Mouse (Mus musculus) brain, embryonic 14.5 days (tissue): ENCODE results near the gene Dock4. TPM values are rescaled to one million over a fixed set of nuclear protein-coding genes. Genes with fewer than 3 reads are reported as not detected.

Experiments
- DNase-seq: peaks from one replicate; pipeline ENCODE4 v3.0.0-alpha.2; 2011; ENCODE audit warnings: low read depth
- CTCF ChIP-seq: fragments of 200-500 bp; IDR thresholded peaks from 2 replicates; pipeline ENCODE4 v1.5.1; 2012; ENCODE audit warnings: inconsistent platforms, mild to moderate bottlenecking, moderate library complexity, borderline replicate concordance; ENCODE audit not compliant: insufficient read depth, insufficient read length; ENCODE audit errors: extremely low read depth
- POLR2A ChIP-seq: fragments of 200-500 bp; IDR thresholded peaks from 2 replicates; pipeline ENCODE4 v1.6.1; 2012; ENCODE audit warnings: mild to moderate bottlenecking, inconsistent platforms, borderline replicate concordance; ENCODE audit not compliant: poor library complexity, insufficient read depth, insufficient read length, severe bottlenecking; ENCODE audit errors: extremely low read depth
- polyA plus RNA-seq: library from polyadenylated mRNA; depleted of rRNA; stranded (reverse); fragments of >200 nt; gene quantifications from 2 replicates; pipeline ENCODE4 v1.2.3, GENCODE M21; 2012

Dock4 gene
- polyA plus RNA-seq, 1 experiment = 29.5 TPM

DNA sequence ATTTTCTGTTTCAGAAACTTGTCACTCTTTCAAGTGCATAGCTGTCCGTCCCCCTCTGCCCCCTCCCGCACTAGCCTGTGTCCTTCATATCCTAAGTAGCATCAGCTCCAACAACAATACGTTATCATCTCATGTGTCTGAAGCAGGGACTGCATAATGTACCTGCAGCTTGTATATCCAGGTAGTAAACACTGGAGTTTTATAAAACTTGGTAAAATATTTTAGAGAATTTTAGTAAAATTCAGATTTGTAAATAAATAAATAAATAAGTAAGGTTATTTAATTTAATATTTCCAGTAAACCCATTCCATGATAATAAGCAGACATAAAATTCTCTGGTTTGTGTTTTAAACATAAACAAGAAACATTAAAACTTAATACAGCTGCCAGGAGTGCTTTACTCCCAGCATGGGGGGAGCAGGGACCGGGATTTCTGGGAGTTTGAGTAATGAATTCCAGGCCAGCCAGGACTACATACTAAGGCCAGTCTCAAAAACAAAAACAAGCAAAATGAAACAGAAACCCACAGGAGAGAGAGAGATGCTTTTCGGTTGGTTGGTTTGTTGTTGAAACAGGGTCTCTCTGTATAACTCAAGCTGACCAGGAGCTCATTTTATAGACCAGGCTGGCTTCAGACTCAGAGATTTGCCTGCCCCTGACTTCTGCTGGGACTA, 352.7 kb downstream of the Dock4 start:
- TF ChIP-seq CTCF (no peak), POLR2A (no peak)
- peak; percentile 15 for DNase-seq

DNA sequence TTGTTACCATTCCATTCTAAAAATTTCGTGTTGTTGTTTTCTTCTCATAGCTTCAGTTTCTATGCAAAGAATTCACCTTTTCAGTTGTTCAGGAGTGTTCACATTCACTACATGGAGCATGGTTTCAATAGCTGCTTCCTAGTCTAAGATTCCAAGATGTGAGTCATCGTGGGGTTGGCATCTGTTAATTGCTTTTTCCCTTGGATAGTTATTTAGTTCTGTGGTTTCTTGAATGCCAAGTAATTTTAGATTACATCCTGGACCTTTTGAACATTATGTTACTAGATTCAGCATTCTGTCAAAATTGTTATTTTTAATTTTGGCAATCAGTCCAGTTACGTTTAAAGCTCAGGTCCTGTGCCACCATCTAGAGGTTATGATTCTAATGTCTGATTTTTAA, 355.7 kb downstream of the Dock4 start:
- DNase-seq = no peak
- no peak for TF ChIP-seq POLR2A
- no peak for TF ChIP-seq CTCF

DNA sequence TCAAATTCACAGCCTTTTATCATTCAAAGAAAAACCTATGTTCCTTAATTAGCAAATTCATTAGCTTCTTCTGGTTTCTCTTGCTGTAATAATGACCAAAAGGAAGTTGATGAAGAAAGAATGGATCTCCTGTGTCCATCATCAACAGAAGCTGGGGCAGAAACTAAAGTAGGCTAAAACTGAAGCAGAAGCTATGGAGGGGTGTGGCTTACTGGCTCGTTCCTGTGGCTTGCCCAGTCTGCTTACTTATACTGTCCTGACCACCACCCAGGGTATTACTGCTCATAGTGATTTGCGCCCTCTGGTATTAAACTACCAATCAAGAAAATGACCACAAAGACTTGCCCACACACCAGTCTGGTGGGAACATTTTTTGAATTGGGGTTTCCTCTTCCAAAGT, 359.5 kb downstream of the Dock4 start:
- TF ChIP-seq CTCF (no peak), POLR2A (no peak)

DNA sequence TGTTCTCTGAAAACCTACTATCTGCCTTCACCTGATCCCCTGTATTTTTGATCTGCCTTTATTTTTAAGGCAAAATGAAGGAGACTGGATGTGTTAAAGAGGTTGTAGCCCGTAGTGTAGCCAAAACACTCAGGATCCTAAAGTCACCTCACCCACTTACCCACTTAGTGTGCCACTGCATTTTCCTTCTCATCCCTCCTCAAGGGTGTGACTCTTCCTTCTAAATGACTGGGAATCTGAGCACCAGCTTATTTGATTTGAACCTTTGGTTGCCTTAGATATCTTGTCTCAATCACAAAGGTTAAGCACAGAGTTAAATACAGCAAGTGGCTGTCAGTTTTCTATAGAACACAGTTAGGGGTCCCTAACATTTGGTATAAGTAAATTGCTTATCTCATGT, 362.2 kb downstream of the Dock4 start:
- no peak for DNase-seq
- no peak for TF ChIP-seq POLR2A
- TF ChIP-seq CTCF = no peak

More for the DNA sequence above, 359.5 kb downstream of the Dock4 start:
- DNase-seq = no peak

DNA sequence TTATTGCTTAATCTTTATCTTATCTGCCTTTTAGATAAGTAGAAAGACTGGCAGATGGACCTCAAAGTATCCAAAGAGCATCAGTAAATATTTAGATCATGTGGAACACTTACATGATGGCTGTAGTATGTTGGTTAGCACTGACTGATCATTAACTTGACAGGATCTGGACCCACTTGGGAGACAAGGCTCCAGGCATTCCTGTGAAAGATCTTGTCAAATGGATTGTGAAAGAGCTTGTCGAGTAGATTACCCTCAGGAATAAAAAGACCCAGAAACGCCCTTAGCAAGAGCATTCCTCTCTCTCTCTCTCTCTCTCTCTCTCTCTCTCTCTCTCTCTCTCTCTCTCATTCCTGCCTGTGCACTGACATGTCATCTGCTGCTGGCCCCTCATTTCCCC, 367.7 kb downstream of the Dock4 start:
- DNase-seq = no peak
- TF ChIP-seq CTCF = no peak
- no peak for TF ChIP-seq POLR2A

DNA sequence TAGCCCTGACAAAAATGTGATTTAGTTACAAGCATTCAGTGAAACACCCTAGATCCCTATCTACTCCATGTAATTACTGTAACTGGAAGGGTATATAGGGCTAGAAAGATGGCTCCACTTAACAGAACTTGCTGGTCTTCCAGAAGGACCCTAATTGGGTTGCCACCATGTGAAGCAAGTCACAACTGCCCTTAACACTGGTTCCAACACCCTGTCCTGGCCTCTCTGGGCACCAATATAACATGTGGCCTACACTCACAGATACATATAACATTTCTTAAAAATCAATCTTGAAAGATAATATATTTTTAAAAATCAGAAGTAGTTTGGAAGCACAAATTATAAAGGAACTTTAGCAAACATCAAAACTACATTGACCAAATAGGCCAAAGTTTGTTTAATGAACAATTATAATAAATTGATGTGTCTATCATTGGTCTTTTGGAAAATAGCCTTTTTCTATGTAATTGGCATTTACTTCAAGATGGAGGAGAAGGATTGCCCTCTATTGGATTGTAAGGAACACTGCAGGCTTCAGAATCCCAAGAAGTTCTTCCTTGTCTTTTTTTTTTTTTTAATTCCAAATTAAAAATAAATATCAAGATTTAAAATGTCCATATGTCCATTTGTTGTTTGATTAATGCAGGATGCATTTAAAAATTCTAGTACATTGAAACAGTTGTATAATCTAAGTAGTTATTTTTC, 369.1 kb downstream of the Dock4 start:
- peak; percentile 70 for DNase-seq
- TF ChIP-seq CTCF = no peak

DNA sequence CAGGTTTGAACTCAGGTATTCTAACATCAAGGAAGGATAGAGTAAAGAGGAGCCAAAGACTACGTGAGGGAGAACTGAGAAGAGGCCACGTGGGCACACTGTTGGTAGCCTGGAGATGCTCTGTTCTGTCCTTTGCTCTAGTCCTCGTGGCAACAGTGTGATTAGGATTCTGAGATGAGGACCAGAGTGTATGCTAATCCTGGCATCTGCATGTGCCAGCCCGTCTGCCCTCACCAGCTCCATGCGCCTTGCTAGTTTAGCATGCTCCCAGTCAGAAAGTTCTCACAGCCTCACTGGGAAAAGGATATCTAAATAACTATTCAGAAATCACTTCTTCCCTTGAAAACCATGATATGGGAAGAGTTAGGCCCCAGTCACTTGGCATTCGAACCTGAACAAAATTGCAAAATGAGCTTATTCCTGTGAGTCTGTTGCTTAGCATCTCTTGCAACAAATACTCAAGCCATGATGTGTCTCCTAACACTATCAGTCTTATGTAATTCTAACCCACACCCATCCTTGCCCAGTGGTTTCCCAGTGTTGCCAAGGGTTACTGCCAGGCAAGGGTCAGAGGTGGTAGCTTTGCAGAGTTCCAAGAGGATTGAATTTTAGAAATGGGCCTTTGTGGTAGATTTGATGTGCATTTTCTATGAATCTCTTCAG, 372.4 kb downstream of the Dock4 start:
- no peak for TF ChIP-seq CTCF
- no peak for TF ChIP-seq POLR2A
- DNase-seq = no peak

DNA sequence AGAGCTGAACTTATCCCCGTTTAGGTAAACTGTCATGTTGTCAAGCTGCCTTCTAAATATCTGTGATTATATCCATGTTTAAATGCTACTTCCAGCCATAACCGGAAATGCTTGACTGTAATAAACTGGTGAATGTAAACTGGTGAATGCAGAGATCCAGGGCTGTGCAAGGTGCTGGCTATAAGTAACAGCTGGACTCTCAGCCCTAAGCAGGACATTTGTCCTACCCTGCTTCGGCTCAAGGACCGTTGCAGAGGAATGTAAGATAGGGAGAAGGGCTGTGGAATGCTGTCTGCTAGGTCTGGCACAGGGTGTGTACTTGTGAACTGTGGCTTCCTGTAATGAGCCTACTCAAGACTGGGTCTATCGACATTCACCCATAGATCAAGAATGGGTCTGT, 377.9 kb downstream of the Dock4 start:
- DNase-seq = no peak
- TF ChIP-seq POLR2A (no peak), CTCF (no peak)

DNA sequence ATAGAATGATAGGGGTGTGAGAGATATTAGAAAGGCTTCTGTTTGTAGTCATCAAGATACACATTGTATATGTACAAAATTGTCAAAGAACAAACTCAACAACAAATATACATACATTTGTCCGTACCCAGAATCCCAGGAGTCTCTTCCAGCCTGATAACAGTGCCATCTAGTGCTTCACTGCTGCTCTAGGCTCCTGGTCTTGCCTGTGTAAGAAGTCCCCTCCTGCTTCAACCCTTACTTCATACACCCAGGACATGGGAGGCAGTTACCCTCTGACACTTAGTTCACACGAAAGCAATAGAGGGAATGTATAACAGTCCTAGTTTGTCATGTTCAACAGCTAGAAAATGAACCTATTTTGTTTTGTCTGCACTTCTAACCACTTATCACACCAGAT, 378.5 kb downstream of the Dock4 start:
- DNase-seq = peak; percentile 49

DNA sequence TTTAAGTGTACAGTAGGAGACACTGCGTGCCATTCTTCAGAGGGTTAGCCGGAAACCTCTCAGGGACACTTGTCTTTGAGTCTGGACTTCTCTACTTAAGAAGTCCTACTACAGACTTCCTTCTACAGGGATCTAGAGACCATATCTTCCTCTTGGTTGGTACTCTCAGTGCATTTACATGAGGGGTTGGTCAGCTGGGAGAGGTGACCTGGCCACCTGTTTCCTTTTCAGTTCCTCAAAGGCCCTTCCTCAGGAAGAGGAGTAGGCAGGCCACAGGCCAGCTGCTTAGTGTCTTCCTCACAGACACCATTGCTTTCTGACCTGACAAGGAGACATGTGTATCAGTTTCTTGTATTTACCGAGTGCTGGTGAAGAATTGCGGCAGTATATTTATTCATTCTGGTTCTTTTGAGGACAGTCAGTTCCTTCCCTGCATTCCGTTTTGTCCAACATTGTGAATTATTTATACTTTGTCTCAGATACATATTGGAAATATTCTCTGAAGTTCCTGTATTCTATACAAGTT, 380.2 kb downstream of the Dock4 start:
- TF ChIP-seq CTCF = no peak
- DNase-seq = no peak

More for the DNA sequence above, 378.5 kb downstream of the Dock4 start:
- TF ChIP-seq CTCF (peak; percentile 28; the same call in 1 of the 2 replicates), POLR2A (no peak)

DNA sequence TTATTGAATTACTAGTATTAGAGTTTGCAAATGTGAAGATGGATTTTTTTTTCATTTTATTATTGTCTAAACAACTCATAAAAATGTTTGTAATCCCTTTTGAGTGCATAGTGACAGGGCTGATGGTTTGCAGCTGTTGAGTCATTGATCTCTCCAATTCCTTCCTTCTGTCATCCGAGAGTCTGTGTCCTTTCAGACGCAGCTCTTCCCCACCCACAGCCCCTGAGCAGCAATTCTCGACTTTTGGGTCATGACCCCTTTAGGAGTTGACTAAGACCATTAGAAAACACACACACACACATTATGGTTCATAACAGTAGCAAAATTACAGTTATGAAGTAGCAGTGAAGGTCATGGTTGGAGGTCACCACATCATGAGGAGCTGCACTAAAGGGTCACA, 380.7 kb downstream of the Dock4 start:
- DNase-seq = no peak
- TF ChIP-seq POLR2A = no peak
- TF ChIP-seq CTCF = no peak
